Mouse (Mus musculus) heart, postnatal 4 days (tissue): Measurements from ENCODE around the gene Mical3. TPM values are rescaled to one million over a fixed set of nuclear protein-coding genes. Genes with fewer than 3 reads are reported as not detected.
A peak's percentile ranks its signal among the peaks of the same experiment; 100 is the strongest.

ENCODE experiments used
- DNase-seq: peaks from one replicate; pipeline ENCODE4 v3.0.0; 2021
- total RNA-seq, 2 experiments: library from RNA; stranded (reverse); gene quantifications; 2 replicates each; pipeline ENCODE4 v1.2.3; 2021

Gene Mical3
- total RNA-seq, 2 experiments from 2014 or later, result 201 to 216 TPM

- DNase-seq, result no peak
These were observed 119.1 kb downstream of the Mical3 start for GRCm38 (mm10) chr6:121011709-121012108.

DNA sequence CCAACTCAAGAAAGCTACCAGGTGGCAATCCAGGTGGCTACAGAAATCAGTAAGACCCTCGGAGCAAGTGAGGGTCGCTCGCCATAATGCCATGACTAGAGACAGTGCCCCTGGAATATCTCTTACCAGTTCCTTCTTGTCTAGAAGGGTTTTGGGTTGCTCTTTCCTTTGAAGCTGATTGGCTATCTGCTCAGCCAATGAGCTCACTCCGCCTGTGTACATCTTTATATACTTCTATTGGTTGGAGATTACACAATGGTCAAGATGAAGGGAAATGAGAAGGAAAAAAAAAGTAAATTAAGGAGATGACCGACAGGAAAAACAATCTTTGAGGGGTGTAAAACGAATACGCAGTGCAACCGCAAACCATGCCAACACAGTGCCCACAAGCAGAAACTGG is 121.1 kb downstream of the Mical3 start:
- DNase-seq, result no peak

GRCm38 (mm10) chr6:121004959-121005358 is 125.8 kb downstream of the Mical3 start:
- no peak for DNase-seq

DNA sequence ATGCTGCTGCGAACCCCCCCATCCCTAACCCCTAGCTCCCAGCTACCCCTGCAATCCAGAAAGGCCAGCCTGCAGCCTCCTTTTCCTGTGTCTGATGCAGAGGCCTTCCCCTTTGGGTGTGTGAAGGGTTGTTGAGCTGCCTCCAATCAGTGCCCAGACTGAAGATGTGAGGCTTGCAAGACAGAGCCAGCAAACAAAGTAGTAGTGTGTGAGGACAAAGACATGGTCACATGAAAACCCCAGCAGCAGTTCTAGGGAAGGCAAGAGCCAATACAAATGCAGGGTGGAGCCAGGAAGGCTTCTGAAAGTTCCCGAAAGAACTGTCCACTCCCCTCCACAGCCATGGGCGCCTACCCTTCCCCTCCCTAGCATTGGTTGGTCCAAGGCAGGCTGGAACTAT is 127.8 kb downstream of the Mical3 start:
- DNase-seq, result no peak

DNA sequence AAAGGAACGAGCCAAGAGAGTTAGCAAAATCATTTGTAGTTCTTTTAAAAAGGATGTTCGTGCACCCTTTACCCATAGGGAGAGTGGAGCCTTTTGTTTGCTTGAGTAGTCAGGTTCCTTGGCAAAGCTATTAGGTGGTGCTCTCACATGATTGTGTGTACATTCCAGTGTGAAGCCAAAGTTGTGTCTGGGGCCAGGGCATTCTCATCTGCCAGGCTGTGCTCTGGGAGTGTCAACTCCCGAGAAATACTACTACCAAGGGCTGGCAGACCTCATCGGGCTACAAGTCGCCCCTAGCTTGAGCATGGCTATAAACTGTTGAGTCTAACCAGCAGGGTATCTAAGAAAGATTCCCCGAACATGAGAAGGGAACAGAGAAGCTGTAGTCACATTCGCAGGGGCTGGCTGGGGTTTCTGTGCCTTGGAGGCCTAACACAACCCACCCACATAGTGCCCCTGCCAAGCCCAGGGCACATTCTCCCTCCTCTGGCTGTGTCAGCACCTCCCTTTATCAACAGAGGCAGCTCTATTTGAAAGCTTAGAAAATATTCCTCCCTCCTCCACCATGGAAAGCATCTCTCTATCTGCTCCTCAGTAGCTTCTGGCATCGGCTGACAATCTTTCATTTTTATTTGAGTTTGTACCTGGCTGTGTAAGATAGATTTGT is 130.8 kb downstream of the Mical3 start:
- peak; percentile 48 for DNase-seq

DNA sequence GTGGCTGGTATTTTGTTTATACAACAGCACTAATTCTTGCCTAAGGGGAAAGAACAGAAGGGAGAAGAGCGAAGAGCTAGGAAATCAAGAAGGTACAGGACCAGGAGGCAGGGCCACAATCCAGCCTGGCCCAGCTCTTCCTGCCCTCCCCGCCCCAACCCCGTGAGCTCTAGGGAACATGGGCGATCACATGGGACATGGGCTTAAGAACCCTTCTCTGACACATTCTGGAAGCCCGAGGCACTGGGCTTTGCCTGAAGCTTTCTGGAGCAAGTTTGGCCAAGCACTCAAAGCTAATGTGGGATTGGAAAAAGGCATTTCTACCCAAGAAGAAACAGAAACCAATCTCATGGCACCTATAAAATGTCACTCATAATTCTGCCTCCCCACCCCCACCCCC is 131.7 kb downstream of the Mical3 start:
- DNase-seq, result no peak

GRCm38 (mm10) chr6:120996607-120997006 is 134.2 kb downstream of the Mical3 start:
- DNase-seq, result no peak

DNA sequence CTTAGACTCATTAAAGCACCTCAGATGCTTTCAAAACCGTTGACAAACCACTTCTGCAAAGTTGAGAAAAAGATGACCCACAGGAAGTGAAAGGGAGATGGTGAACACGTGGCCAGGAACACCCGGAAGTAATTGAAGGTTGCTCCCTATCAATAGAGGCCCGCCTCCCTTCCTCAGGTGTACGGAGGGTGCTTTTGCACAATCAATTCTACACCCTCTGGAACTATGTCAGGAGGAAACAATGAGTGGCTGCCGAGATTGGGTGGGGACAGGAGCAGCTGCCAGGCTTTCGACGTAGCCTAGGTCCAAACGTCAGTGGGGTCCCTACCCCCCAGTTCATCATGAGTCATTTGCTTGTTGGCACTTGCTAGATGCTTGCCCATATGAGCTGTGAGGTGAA is 135.3 kb downstream of the Mical3 start:
- no peak for DNase-seq

- DNase-seq, result no peak
These were observed 138.9 kb downstream of the Mical3 start for GRCm38 (mm10) chr6:120991857-120992256.

GRCm38 (mm10) chr6:120987571-120988084 is 143.2 kb downstream of the Mical3 start:
- DNase-seq, result peak; percentile 74

DNA sequence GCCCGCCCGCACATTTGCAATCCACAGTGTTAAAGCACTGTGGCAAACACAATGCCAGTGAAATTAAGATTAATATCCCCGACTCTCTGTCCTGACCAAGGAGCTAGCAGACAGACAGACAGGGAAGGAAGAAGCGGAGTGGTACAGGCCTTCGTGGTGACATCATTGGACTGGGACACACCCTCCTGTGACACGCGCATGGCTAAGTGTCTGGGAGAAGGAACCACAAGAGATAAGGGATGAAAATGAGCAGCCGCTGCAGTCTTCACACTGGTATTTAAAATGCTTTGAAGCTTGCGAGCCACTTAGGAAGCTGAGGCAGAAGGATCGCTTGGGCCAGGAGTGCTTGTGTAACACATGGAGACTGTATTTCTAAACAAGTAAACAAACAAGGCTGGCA is 143.6 kb downstream of the Mical3 start:
- DNase-seq, result peak; percentile 48

GRCm38 (mm10) chr6:120986172-120986571 is 144.6 kb downstream of the Mical3 start:
- no peak for DNase-seq

GRCm38 (mm10) chr6:120982314-120982713 is 148.5 kb downstream of the Mical3 start:
- no peak for DNase-seq

DNA sequence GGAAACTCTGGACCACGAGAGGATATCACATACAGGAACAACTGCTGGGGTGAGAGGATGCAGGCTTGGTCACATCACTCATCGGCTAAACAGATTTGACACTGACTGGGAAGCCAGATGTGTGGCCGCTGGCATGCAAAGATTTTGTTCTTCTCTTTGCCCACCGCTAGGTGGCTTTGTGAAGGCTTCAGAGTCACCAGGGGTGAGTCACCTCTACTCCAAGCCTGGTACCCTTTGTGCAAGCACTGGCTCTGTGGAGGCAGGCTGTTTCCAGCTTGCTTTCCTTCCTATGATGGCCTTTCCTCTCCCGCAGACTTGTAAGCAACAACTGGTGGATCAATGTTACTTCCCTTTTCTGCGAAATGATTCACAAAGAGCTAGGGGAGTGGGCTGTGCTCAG is 149.3 kb downstream of the Mical3 start:
- peak; percentile 49 for DNase-seq

DNA sequence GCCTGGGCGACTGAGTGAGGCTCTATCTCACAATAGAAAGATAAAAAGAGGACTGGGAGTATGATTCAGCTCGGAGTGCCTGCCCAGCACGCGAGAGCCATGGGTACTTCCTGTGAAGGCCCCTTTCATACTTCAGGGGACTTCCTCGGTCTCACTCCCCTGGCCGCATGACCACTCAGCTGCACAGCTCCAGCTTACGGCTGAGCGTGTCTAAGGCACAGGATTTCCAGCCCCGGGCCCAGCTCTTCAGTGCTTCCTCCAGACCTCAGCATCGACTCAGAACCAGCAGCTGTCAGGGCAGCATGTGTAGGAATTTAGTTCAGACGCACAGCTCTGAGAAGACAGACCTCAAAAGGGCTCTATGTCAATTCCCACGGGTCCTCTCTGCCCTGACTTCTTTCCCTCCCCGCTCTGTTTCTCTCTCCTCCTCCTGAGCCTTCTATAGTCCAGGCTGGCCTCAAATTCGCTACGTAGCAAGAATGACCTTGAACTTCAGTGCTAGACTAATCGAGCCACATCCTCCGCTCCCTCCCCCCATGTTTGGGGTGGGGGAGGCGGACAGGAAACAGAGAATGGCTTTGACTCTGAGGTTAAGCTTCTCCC is 152.7 kb downstream of the Mical3 start:
- peak; percentile 32 for DNase-seq

DNA sequence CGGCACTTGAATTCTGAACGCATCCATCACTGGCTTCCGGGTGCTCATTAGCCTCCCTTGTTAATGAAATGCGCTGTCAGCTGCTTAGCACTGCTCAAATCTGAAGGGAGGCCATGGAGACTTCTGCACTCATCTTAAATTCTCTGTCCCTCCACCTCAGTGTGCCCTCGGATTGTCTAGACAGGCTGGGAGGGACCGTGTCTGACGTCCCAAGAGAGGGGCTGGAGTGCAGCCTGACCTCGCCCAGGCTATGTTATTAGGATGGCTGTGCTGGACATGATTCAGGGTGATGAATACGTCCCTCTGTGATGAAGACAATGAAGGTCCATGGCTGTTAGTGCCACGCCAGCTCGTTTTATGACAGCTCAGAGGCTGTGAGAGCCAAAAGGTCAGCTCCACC is 153.8 kb downstream of the Mical3 start:
- no peak for DNase-seq

GRCm38 (mm10) chr6:120976097-120976496 is 154.7 kb downstream of the Mical3 start:
- no peak for DNase-seq

DNA sequence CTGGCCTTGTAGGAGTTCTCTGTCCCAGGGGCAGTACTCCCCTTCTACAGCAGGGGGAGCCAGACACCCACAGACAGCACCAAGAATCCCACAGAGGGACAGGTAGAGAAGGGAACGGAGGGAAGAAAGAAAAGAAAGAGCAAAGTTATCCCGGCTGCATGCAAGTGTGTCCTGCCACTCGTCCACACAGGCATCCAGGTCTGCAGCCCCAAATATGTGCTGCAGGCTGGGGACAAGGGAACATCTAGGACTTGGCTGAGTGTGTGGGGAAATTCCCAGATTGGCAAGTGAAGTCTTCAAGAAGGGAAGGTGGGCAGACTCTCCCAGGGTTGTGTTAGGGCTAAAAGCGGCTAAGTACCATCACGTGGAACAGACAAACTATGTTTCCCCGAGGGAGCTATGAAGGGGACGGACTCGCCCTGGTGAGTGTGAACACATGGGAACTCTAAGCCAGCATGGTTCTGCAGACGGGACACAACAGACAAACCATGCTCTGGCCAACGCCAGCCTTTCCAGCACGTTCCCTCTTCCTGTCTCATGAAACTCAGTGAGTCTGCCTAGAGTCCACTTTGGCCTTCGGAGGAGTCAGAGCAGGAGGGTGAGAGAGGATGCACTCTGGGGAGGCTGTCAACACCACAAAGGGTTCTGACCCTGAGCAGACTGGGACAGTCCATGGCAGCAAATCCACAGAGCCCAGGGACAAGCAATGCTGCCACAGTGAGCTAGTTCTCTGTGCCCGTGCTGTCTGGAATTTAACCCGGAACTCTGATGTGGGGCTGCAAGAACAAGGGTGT is 158.8 kb downstream of the Mical3 start:
- peak; percentile 89 for DNase-seq

DNA sequence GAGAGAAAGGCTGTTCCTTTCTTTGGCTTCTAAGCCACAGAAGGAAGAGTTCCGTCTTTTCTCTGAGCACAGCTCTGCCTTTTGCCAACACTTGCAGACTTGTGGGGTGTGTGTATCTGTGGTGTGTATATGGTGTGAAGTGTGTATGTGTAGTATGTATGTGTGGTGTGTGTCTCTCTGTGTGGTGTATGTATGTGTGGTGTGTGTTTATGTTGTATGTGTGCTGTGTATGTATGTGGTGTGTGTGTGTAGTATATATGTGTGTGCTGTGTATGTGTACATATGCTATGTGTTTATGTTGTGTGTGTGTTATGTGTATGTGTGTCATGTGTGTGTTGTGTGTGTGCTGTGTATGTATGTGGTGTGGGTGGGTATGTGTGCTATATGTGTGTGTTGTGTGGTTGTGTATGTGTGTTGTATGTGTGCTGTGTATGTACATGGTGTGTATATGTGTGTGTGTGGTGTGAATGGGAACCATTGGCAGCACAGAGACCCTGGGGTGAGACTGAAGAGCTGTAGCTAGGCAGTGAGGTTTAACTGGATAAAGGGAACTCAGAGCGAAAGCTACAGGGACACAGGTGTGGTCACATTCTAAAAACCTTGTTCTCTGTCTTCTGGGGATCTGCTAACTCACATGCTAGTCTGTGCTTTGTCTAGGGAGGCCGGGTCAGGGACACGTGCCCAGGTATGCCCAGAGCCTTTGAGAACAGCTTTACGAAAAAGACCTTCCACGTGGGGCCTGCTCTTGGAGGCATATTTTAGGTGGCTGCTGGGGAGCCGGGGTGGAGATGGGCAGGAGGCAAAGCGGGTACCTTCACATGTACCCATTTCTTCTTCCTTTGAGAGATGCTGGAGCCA is 159.6 kb downstream of the Mical3 start:
- DNase-seq, result no peak

DNA sequence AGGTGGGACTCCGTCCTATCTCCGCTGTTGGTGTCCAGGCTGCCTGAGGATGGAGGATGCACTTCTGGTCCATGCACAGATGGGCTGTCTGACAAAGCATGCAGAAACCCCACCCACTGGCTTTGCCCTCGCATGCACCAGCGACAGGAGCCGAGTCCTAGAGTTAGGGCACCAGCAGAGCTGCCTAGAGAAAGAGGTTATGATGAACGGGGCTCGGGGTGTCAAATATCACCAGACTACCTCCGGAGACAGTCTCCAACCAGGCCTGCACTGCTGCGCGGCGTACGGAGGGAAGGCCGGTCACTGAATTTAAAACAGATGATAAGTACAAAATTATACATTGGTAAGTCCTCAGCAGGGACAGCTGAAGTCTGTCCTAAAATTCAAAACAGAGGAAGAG is 165.0 kb downstream of the Mical3 start:
- no peak for DNase-seq

DNA sequence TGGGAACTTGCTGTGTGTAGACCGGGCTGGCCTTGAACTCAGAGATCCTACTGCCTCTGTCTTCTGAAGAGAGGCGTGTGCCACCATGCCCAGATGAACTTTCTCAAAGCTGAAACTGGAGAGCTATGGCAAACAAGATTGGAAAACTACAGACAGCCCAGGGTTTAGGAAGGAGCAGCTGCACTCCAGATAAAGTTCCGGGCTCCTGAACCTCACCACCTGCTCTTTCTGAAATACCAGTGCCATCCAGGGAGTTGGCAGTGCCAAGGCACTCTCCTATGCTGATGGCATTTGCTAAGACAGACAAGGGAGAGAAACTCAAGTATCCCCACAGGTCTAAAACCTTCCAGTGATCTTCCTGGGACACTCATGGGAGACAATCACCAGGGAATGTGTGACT is 166.6 kb downstream of the Mical3 start:
- no peak for DNase-seq

DNA sequence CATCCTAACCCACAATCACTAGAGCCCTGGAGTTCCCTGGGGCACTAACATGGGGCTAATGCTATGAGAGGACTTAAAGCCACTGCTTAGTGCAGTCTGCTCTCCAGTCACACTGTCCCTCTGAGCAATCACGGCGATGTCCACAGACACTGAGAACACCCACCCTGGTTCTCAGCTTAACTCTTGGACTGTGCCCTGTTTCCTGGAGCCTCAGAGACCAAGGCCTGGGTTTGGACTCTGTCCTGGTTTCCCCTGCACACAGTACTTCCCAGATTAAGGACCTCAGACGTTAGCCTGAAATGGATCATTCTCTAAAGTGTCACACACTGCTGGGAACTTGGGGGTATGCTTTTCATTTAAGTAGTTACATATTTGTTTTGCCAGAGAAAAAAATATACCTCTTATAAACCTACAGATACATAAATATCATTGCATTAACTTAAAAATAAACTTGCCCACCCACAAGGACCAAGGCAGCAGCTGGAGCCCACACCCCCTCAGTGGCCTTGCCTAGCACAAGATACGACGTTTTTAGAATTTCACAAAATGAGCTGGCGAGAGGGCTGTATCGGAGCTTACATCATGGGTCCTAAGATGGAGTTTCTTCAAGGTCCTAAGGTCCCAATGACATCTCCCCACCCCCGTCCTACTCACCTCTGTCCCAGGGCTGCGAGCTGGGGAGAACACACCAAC is 170.3 kb downstream of the Mical3 start:
- DNase-seq, result no peak
